Mouse (Mus musculus): ENCODE data around the gene Mrpl38. TPM values are rescaled to one million over a fixed set of nuclear protein-coding genes. Genes with fewer than 3 reads are reported as not detected.

The Mrpl38 gene
- 84.0 and 86.8 TPM in 2 replicates for polyA plus RNA-seq (2015; fragmentation: Nextera tagmentation; extraction: Ambion mirVana)

DNA sequence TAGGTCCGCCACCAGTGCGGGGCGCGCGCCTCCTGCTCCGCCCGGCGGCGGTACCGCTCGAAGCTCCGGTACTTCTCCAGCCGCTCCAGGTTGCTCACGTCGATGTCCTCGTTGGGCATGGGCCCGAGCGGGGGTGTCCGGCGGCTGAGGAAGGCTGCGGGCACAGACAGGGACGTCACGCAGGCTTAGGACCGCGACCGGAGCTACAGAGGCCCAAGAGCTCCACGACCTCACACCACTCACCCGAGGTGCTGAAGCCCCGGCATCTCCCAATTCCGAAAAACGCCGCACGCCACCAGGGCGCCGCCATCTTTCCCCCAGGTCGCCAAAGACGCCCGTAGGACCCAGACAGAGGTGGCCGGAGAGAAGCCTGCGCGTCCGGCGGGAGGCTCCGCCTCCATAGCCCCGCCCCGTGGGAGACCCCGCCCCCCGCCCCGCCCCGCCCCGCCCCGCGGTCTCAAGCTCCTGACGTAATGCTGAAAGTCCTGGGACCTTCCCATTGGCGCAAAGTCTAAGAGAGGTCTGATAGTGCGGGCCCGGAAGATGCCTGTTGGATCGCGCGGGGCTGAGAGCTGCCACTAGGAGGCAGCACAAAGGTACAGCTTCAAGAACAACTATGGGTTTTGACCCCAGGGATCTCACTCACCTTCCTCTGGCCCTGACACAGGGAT, at the start of gene Mrpl38:
Mrpl38 (minus strand) TSS at position 401 of the 671 bp plus-strand sequence.
- 0% methylated on average over 53 of the region's 60 CpGs for WGBS
- peak; percentile 96 for ATAC-seq
- Histone ChIP-seq H3K27ac (ENCODE audit: low read depth, low read length) (peak within 1 kb of the TSS; percentile 65), H3K4me2 (ENCODE audit: low read length) (peak within 1 kb of the TSS; percentile 65), H3K27me3 (replicated peaks; ENCODE audit: control insufficient read depth, insufficient read depth, low read length) (no peaks in the 10 kb centered on the region), H3K9me3 (ENCODE audit: control insufficient read depth, low read length) (no peaks in the 10 kb centered on the region), H3K4me3 (ENCODE audit: low read length) (peak within 1 kb of the TSS; percentile 66), H3K4me1 (ENCODE audit: control insufficient read depth, insufficient read depth, low read depth, low read length) (peaks cover 6% of the 10 kb centered on the region), H3K36me3 (ENCODE audit: control insufficient read depth, insufficient read depth, low read length) (peaks cover 15% of the 10 kb centered on the region), H3K9ac (ENCODE audit: low read depth, low read length) (peak within 1 kb of the TSS; percentile 79)

DNA sequence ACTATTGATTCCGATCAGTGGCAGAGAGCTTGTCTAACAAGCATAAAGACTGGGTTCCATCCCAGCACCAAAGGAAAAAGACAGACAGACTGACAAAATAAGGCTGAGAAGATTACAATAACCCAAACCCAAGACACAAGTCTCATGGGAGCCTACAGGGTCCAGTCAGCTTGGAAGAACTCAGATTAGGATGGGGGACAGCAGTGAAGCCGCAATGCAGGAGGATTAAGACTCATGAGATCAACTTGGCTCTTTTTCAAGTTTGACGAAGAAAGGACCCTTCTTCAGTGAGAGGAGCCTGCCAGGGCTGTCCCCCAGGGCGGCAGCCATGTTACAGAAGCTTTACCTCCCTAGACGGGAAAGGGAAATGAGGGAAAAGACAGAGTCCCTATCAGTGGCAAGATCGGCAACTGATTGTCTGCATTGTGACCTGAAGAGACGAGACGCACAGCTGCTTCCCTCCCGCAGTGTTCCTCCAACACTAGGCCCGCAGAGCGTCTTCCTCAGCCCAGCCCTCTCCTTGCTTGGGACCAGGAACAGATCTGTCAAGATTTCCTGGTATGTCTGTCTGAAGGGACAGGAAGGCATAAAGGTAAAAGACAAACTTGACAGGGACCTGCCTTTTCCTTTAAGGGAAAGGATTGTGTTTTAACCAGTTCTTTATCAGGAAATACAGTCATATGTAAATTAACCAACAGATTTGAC, 48.7 kb upstream of the Mrpl38 start:
- H3K9ac ChIP-seq (ENCODE audit: low read depth, low read length) = no peak overlapping the region
- no peaks in the 10 kb centered on the region for H3K9me3 ChIP-seq (ENCODE audit: control insufficient read depth, low read length)
- H3K27ac ChIP-seq (ENCODE audit: low read depth, low read length) = peak overlapping the region; percentile 48
- peaks cover 5% of the 10 kb centered on the region for H3K4me1 ChIP-seq (ENCODE audit: control insufficient read depth, insufficient read depth, low read depth, low read length)
- ATAC-seq = peak; percentile 34; the same call in 1 of the 2 replicates
- WGBS = 24% methylated on average over 11 of the region's 11 CpGs
- H3K36me3 ChIP-seq (ENCODE audit: control insufficient read depth, insufficient read depth, low read length) = peaks cover 20% of the 10 kb centered on the region
- H3K4me3 ChIP-seq (ENCODE audit: low read length) = no peak overlapping the region
- H3K4me2 ChIP-seq (ENCODE audit: low read length) = no peak overlapping the region
- H3K27me3 ChIP-seq (replicated peaks; ENCODE audit: control insufficient read depth, insufficient read depth, low read length) = no peaks in the 10 kb centered on the region

- peaks cover 5% of the 10 kb centered on the region for H3K4me1 ChIP-seq (ENCODE audit: control insufficient read depth, insufficient read depth, low read depth, low read length)
- ATAC-seq = no peak
- peaks cover 22% of the 10 kb centered on the region for H3K36me3 ChIP-seq (ENCODE audit: control insufficient read depth, insufficient read depth, low read length)
- WGBS = 87% methylated on average over 11 of the region's 11 CpGs
- no peaks in the 10 kb centered on the region for H3K27me3 ChIP-seq (replicated peaks; ENCODE audit: control insufficient read depth, insufficient read depth, low read length)
- peak overlapping the region; percentile 14 for H3K27ac ChIP-seq (ENCODE audit: low read depth, low read length)
- no peak overlapping the region for H3K4me2 ChIP-seq (ENCODE audit: low read length)
- H3K4me3 ChIP-seq (ENCODE audit: low read length) = no peak overlapping the region
- no peaks in the 10 kb centered on the region for H3K9me3 ChIP-seq (ENCODE audit: control insufficient read depth, low read length)
- H3K9ac ChIP-seq (ENCODE audit: low read depth, low read length) = no peak overlapping the region
Measured at GRCm38 (mm10) chr11:116186360-116186759, 47.7 kb upstream of the Mrpl38 start.

GRCm38 (mm10) chr11:116185836-116186235, 47.2 kb upstream of the Mrpl38 start:
- Histone ChIP-seq H3K9me3 (ENCODE audit: control insufficient read depth, low read length) (no peaks in the 10 kb centered on the region), H3K9ac (ENCODE audit: low read depth, low read length) (no peak overlapping the region), H3K27me3 (replicated peaks; ENCODE audit: control insufficient read depth, insufficient read depth, low read length) (no peaks in the 10 kb centered on the region), H3K27ac (ENCODE audit: low read depth, low read length) (peak overlapping the region; percentile 14; the same call in 1 of the 2 replicates), H3K4me3 (ENCODE audit: low read length) (no peak overlapping the region), H3K4me2 (ENCODE audit: low read length) (no peak overlapping the region), H3K4me1 (ENCODE audit: control insufficient read depth, insufficient read depth, low read depth, low read length) (peaks cover 5% of the 10 kb centered on the region), H3K36me3 (ENCODE audit: control insufficient read depth, insufficient read depth, low read length) (peaks cover 18% of the 10 kb centered on the region)
- WGBS = 70% methylated on average over 3 of the region's 3 CpGs
- no peak for ATAC-seq

- Histone ChIP-seq H3K4me2 (ENCODE audit: low read length) (no peak overlapping the region), H3K27ac (ENCODE audit: low read depth, low read length) (no peak overlapping the region), H3K9me3 (ENCODE audit: control insufficient read depth, low read length) (no peaks in the 10 kb centered on the region), H3K36me3 (ENCODE audit: control insufficient read depth, insufficient read depth, low read length) (peaks cover 31% of the 10 kb centered on the region), H3K4me1 (ENCODE audit: control insufficient read depth, insufficient read depth, low read depth, low read length) (no peaks in the 10 kb centered on the region), H3K9ac (ENCODE audit: low read depth, low read length) (no peak overlapping the region), H3K4me3 (ENCODE audit: low read length) (no peak overlapping the region), H3K27me3 (replicated peaks; ENCODE audit: control insufficient read depth, insufficient read depth, low read length) (no peaks in the 10 kb centered on the region)
- WGBS = 88% methylated on average over 20 of the region's 20 CpGs
- ATAC-seq = no peak
Measured at GRCm38 (mm10) chr11:116178411-116179121, 39.9 kb upstream of the Mrpl38 start.

- Histone ChIP-seq H3K4me3 (ENCODE audit: low read length) (no peak overlapping the region), H3K27me3 (replicated peaks; ENCODE audit: control insufficient read depth, insufficient read depth, low read length) (no peaks in the 10 kb centered on the region), H3K9ac (ENCODE audit: low read depth, low read length) (no peak overlapping the region), H3K4me2 (ENCODE audit: low read length) (no peak overlapping the region), H3K36me3 (ENCODE audit: control insufficient read depth, insufficient read depth, low read length) (peaks cover 30% of the 10 kb centered on the region), H3K4me1 (ENCODE audit: control insufficient read depth, insufficient read depth, low read depth, low read length) (no peaks in the 10 kb centered on the region), H3K9me3 (ENCODE audit: control insufficient read depth, low read length) (no peaks in the 10 kb centered on the region), H3K27ac (ENCODE audit: low read depth, low read length) (no peak overlapping the region)
- 93% methylated on average over 7 of the region's 7 CpGs for WGBS
- no peak for ATAC-seq
Measured at GRCm38 (mm10) chr11:116176010-116176409, 37.3 kb upstream of the Mrpl38 start.

- WGBS = 92% methylated on average over 22 of the region's 22 CpGs
- ATAC-seq = no peak
- no peaks in the 10 kb centered on the region for H3K27me3 ChIP-seq (replicated peaks; ENCODE audit: control insufficient read depth, insufficient read depth, low read length)
- no peak overlapping the region for H3K4me2 ChIP-seq (ENCODE audit: low read length)
- H3K9me3 ChIP-seq (ENCODE audit: control insufficient read depth, low read length) = no peaks in the 10 kb centered on the region
- H3K4me3 ChIP-seq (ENCODE audit: low read length) = no peak overlapping the region
- no peaks in the 10 kb centered on the region for H3K4me1 ChIP-seq (ENCODE audit: control insufficient read depth, insufficient read depth, low read depth, low read length)
- peaks cover 22% of the 10 kb centered on the region for H3K36me3 ChIP-seq (ENCODE audit: control insufficient read depth, insufficient read depth, low read length)
- no peak overlapping the region for H3K9ac ChIP-seq (ENCODE audit: low read depth, low read length)
- H3K27ac ChIP-seq (ENCODE audit: low read depth, low read length) = no peak overlapping the region
Measured at GRCm38 (mm10) chr11:116174775-116175448, 36.2 kb upstream of the Mrpl38 start.

DNA sequence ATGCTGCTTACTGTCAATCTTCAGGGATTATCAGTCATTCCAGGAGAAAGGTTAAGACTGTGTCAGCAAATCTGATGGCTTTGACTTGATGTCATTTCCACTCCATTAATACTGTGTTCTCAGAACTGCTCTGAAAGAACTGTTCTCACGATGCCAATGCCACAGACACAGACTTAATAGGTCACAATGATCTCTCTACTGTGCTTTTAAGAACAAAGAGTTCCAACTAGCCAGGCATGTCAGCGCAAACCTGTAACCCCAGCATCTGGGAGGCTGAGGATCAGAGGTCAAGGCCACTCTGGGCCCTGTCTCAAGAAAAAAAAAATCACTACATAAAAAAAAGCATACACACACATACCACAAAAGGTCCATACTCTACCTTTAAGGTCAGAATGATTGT, 33.3 kb upstream of the Mrpl38 start:
- Histone ChIP-seq H3K36me3 (ENCODE audit: control insufficient read depth, insufficient read depth, low read length) (peaks cover 18% of the 10 kb centered on the region), H3K9ac (ENCODE audit: low read depth, low read length) (no peak overlapping the region), H3K27ac (ENCODE audit: low read depth, low read length) (no peak overlapping the region)

More for the DNA sequence above, 33.3 kb upstream of the Mrpl38 start:
- H3K4me2 ChIP-seq (ENCODE audit: low read length) = no peak overlapping the region
- no peak for ATAC-seq
- WGBS = 88% methylated on average over 2 of the region's 2 CpGs
- H3K9me3 ChIP-seq (ENCODE audit: control insufficient read depth, low read length) = no peaks in the 10 kb centered on the region
- H3K4me1 ChIP-seq (ENCODE audit: control insufficient read depth, insufficient read depth, low read depth, low read length) = peaks cover 6% of the 10 kb centered on the region
- H3K27me3 ChIP-seq (replicated peaks; ENCODE audit: control insufficient read depth, insufficient read depth, low read length) = no peaks in the 10 kb centered on the region
- H3K4me3 ChIP-seq (ENCODE audit: low read length) = no peak overlapping the region
